Mouse (Mus musculus) MEL (cell line): ENCODE results near the gene Gm45208. TPM values are rescaled to one million over a fixed set of nuclear protein-coding genes. Genes with fewer than 3 reads are reported as not detected.

ENCODE experiments used
- DNase-seq: peaks from one replicate; pipeline ENCODE4 v3.0.0; 2011; ENCODE audit warnings: low read depth, low spot score
- H3K27ac ChIP-seq: 2 replicates; pipeline ENCODE4 v1.5.1; 2012; ENCODE audit warnings: low read depth, mild to moderate bottlenecking, control low read depth, low read length, moderate library complexity; ENCODE audit not compliant: control insufficient read depth
- H3K27me3 ChIP-seq, 2 experiments: fragments of 150-350 bp in 1 of 2; sonication (generic) in 1 of 2; 2 replicates each; pipeline ENCODE4 v1.6.1; 2012; ENCODE audit warnings: low read length in 2 of 2, mild to moderate bottlenecking in 2 of 2, improper control_type of control experiment in 1 of 2, moderate library complexity in 1 of 2; ENCODE audit not compliant: insufficient read depth in 2 of 2, control insufficient read depth in 1 of 2
- H3K36me3 ChIP-seq, 2 experiments: 2 replicates each; pipeline ENCODE4 v1.6.1; 2012 to 2014; ENCODE audit warnings: low read length in 2 of 2, improper control_type of control experiment in 1 of 2, inconsistent platforms in 1 of 2, mild to moderate bottlenecking in 1 of 2; ENCODE audit not compliant: insufficient read depth in 2 of 2, control insufficient read depth in 1 of 2
- H3K4me1 ChIP-seq, 2 experiments: fragments of 150-350 bp in 1 of 2; sonication (generic) in 1 of 2; 2 replicates each; pipeline ENCODE4 v1.6.1; 2012; ENCODE audit warnings: low read length in 2 of 2, improper control_type of control experiment in 1 of 2, mild to moderate bottlenecking in 1 of 2; ENCODE audit not compliant: insufficient read depth in 2 of 2, control insufficient read depth in 1 of 2
- H3K4me3 ChIP-seq, 2 experiments: fragments of 150-350 bp in 1 of 2; sonication (generic) in 1 of 2; 2 replicates each; pipeline ENCODE4 v1.5.1; 2012; ENCODE audit warnings: low read depth in 2 of 2, low read length in 2 of 2, mild to moderate bottlenecking in 2 of 2, moderate library complexity in 2 of 2, control low read depth in 1 of 2, improper control_type of control experiment in 1 of 2; ENCODE audit not compliant: control insufficient read depth in 1 of 2, insufficient read depth in 1 of 2
- H3K79me2 ChIP-seq: 2 replicates; pipeline ENCODE4 v1.6.1; 2012; ENCODE audit warnings: mild to moderate bottlenecking, low read length, moderate library complexity; ENCODE audit not compliant: control insufficient read depth, poor library complexity, insufficient read depth
- H3K9ac ChIP-seq: 2 replicates; pipeline ENCODE4 v1.6.1; 2012; ENCODE audit warnings: low read depth, mild to moderate bottlenecking, control low read depth, low read length, moderate library complexity; ENCODE audit not compliant: control insufficient read depth, poor library complexity, severe bottlenecking
- H3K9me3 ChIP-seq: fragments of 150-350 bp; sonication (generic); replicated peaks from 2 replicates; pipeline ENCODE4 v1.6.1; 2012; ENCODE audit warnings: mild to moderate bottlenecking, low read length, improper control_type of control experiment, moderate library complexity; ENCODE audit not compliant: insufficient read depth
- BHLHE40 ChIP-seq: IDR thresholded peaks from 2 replicates; pipeline ENCODE4 v1.6.1; 2012; ENCODE audit warnings: low read depth, mild to moderate bottlenecking, inconsistent platforms, low read length, improper control_type of control experiment, borderline replicate concordance
- CHD1 ChIP-seq: IDR thresholded peaks from 2 replicates; pipeline ENCODE4 v1.6.1; 2012; ENCODE audit warnings: low read depth, mild to moderate bottlenecking, inconsistent platforms, low read length, improper control_type of control experiment
- CHD2 ChIP-seq: IDR thresholded peaks from 2 replicates; pipeline ENCODE4 v1.6.1; 2011; ENCODE audit warnings: low read length, improper control_type of control experiment
- E2F4 ChIP-seq: IDR thresholded peaks from 2 replicates; pipeline ENCODE4 v1.6.1; 2011; ENCODE audit warnings: low read depth, low read length, improper control_type of control experiment, borderline replicate concordance
- ELF1 ChIP-seq: IDR thresholded peaks from 2 replicates; pipeline ENCODE4 v1.6.1; 2014; ENCODE audit warnings: low read depth, mild to moderate bottlenecking, inconsistent platforms, low read length, improper control_type of control experiment, moderate library complexity
- EP300 ChIP-seq, 2 experiments: IDR thresholded peaks; 2 replicates each; pipeline ENCODE4 v1.6.1; 2011; ENCODE audit warnings: improper control_type of control experiment in 2 of 2, low read length in 2 of 2, low read depth in 1 of 2, mild to moderate bottlenecking in 1 of 2
- ETS1 ChIP-seq: IDR thresholded peaks from 2 replicates; pipeline ENCODE4 v1.6.1; 2012; ENCODE audit warnings: low read depth, mild to moderate bottlenecking, inconsistent platforms, low read length, improper control_type of control experiment, moderate library complexity
- GABPA ChIP-seq: IDR thresholded peaks from 2 replicates; pipeline ENCODE4 v1.6.1; 2012; ENCODE audit warnings: low read depth, mild to moderate bottlenecking, inconsistent platforms, low read length, improper control_type of control experiment, moderate library complexity
- GATA1 ChIP-seq: IDR thresholded peaks from 2 replicates; pipeline ENCODE4 v1.6.1; 2011; ENCODE audit warnings: low read depth, low read length, improper control_type of control experiment
- HCFC1 ChIP-seq: IDR thresholded peaks from 2 replicates; pipeline ENCODE4 v1.6.1; 2012; ENCODE audit warnings: low read depth, mild to moderate bottlenecking, inconsistent platforms, low read length, improper control_type of control experiment, moderate library complexity
- KAT2A ChIP-seq: conservative IDR thresholded peaks from 2 replicates; pipeline ENCODE4 v1.6.1; 2012; ENCODE audit warnings: low read depth, low read length, improper control_type of control experiment, inconsistent platforms
- MAFK ChIP-seq: IDR thresholded peaks from 2 replicates; pipeline ENCODE4 v1.6.1; 2011; ENCODE audit warnings: low read depth, mild to moderate bottlenecking, low read length, improper control_type of control experiment, borderline replicate concordance
- MAX ChIP-seq: IDR thresholded peaks from 2 replicates; pipeline ENCODE4 v1.6.1; 2011; ENCODE audit warnings: low read length, improper control_type of control experiment
- MAZ ChIP-seq: IDR thresholded peaks from 2 replicates; pipeline ENCODE4 v1.6.1; 2012; ENCODE audit warnings: low read depth, mild to moderate bottlenecking, inconsistent platforms, low read length, improper control_type of control experiment
- MXI1 ChIP-seq: IDR thresholded peaks from 2 replicates; pipeline ENCODE4 v1.6.1; 2011; ENCODE audit warnings: mild to moderate bottlenecking, low read depth, low read length, improper control_type of control experiment
- MYB ChIP-seq: IDR thresholded peaks from 2 replicates; pipeline ENCODE4 v1.6.1; 2011; ENCODE audit warnings: mild to moderate bottlenecking, low read depth, low read length, improper control_type of control experiment
- MYC ChIP-seq: IDR thresholded peaks from 2 replicates; pipeline ENCODE4 v1.6.1; 2011; ENCODE audit warnings: low read depth, mild to moderate bottlenecking, low read length, improper control_type of control experiment, moderate library complexity
- NELFE ChIP-seq: IDR thresholded peaks from 2 replicates; pipeline ENCODE4 v1.6.1; 2011; ENCODE audit warnings: low read depth, low read length, improper control_type of control experiment
- POLR2A ChIP-seq, 2 experiments: IDR thresholded peaks; 2 replicates each; pipeline ENCODE4 v1.6.1; 2011 to 2012; ENCODE audit warnings: low read length in 2 of 2, mild to moderate bottlenecking in 2 of 2, control low read depth in 1 of 2, improper control_type of control experiment in 1 of 2, low read depth in 1 of 2, moderate library complexity in 1 of 2; ENCODE audit not compliant: control insufficient read depth in 1 of 2, insufficient read depth in 1 of 2, poor library complexity in 1 of 2
- POLR2AphosphoS5 ChIP-seq: IDR thresholded peaks from 2 replicates; pipeline ENCODE4 v1.6.1; 2012; ENCODE audit warnings: low read depth, borderline replicate concordance, mild to moderate bottlenecking, inconsistent platforms, low read length, moderate library complexity, mixed read lengths
- RAD21 ChIP-seq: IDR thresholded peaks from 2 replicates; pipeline ENCODE4 v1.6.1; 2011; ENCODE audit warnings: mild to moderate bottlenecking, low read depth, low read length, improper control_type of control experiment
- RCOR1 ChIP-seq: IDR thresholded peaks from 2 replicates; pipeline ENCODE4 v1.6.1; 2012; ENCODE audit warnings: low read depth, mild to moderate bottlenecking, inconsistent platforms, low read length, improper control_type of control experiment
- SIN3A ChIP-seq: IDR thresholded peaks from 2 replicates; pipeline ENCODE4 v1.6.1; 2012; ENCODE audit warnings: low read length, improper control_type of control experiment, inconsistent platforms
- TBP ChIP-seq: IDR thresholded peaks from 2 replicates; pipeline ENCODE4 v1.8.0; 2011; ENCODE audit warnings: low read depth, low read length, improper control_type of control experiment
- TCF12 ChIP-seq: IDR thresholded peaks from 2 replicates; pipeline ENCODE4 v1.6.1; 2014; ENCODE audit warnings: low read depth, mild to moderate bottlenecking, inconsistent platforms, low read length, improper control_type of control experiment, moderate library complexity
- UBTF ChIP-seq: IDR thresholded peaks from 2 replicates; pipeline ENCODE4 v1.6.1; 2012; ENCODE audit warnings: low read depth, mild to moderate bottlenecking, inconsistent platforms, low read length, improper control_type of control experiment, moderate library complexity, borderline replicate concordance; ENCODE audit not compliant: insufficient read depth
- USF2 ChIP-seq, 2 experiments: IDR thresholded peaks; 2 replicates each; pipeline ENCODE4 v1.6.1; 2011 to 2012; ENCODE audit warnings: improper control_type of control experiment in 2 of 2, low read length in 2 of 2, borderline replicate concordance in 1 of 2, inconsistent platforms in 1 of 2, low read depth in 1 of 2, mild to moderate bottlenecking in 1 of 2; ENCODE audit not compliant: insufficient read depth in 1 of 2
- ZC3H11A ChIP-seq: IDR thresholded peaks from 2 replicates; pipeline ENCODE4 v1.6.1; 2012; ENCODE audit warnings: low read depth, mild to moderate bottlenecking, inconsistent platforms, low read length, improper control_type of control experiment
- ZKSCAN1 ChIP-seq: IDR thresholded peaks from 2 replicates; pipeline ENCODE4 v1.6.1; 2012; ENCODE audit warnings: low read depth, mild to moderate bottlenecking, inconsistent platforms, low read length, improper control_type of control experiment, moderate library complexity
- polyA plus RNA-seq, 2 experiments: library from polyadenylated mRNA; stranded (reverse) in 1 of 2; unstranded in 1 of 2; fragments of >175 nt in 1 of 2; fragments of >200 nt in 1 of 2; gene quantifications; 2 replicates each; pipeline versions ENCODE4 v1.2.1 to v1.2.4; 2012; ENCODE audit warnings: low replicate concordance in 2 of 2, low read depth in 1 of 2; ENCODE audit not compliant: insufficient read length in 2 of 2, insufficient read depth in 1 of 2, missing spikeins in 1 of 2
- total RNA-seq: library from RNA; depleted of rRNA; stranded (reverse); fragments of 300-350 nt; gene quantifications from 2 replicates; pipeline ENCODE4 v1.2.3, GENCODE M21; 2012

Gm45208 gene
- total and polyA plus RNA-seq, 3 experiments = 11.0 TPM; not detected in 2

GRCm38 (mm10) chrX:7745429-7745828 lies 23.4 kb downstream of the Gm45208 start:
- DNase-seq = peak; percentile 33
- peaks cover 16 to 30% of the 10 kb centered on the region in 2 experiments for H3K4me1 ChIP-seq

GRCm38 (mm10) chrX:7750432-7751116 lies 28.5 kb downstream of the Gm45208 start, which contains the start of gene Ccdc120:
Ccdc120 (minus strand) TSS chrX:7750905.
- Histone ChIP-seq H3K27me3 (no peaks in the 10 kb centered on the region), H3K4me1 (peaks cover 2 to 9% of the 10 kb centered on the region in 2 experiments; a peak in 3 of 4 replicates), H3K4me3 (peak within 1 kb of the TSS; percentile 71 to 84), H3K36me3 (peaks cover 0 to 6% of the 10 kb centered on the region in 2 experiments; a peak in 1 of 4 replicates), H3K79me2 (no peaks in the 10 kb centered on the region), H3K9me3 (no peaks in the 10 kb centered on the region), H3K9ac (peak within 1 kb of the TSS; percentile 71), H3K27ac (no peak within 1 kb of the TSS)
- peak; percentile 81 for DNase-seq
- TF ChIP-seq UBTF (no peak), TBP (no peak), MAZ (no peak), RCOR1 (no peak), TCF12 (no peak), MYC (no peak), SIN3A (no peak), ZKSCAN1 (no peak), POLR2A (IDR thresholded peaks at IDR 0.05; ENCODE audit: control insufficient read depth in 1 of 2, insufficient read depth in 1 of 2, low read depth in 1 of 2, low read length in 2 of 2, poor library complexity in 1 of 2) (peak in 1 of 2 experiments; percentile 31; a peak in 1 of 4 replicates), ZC3H11A (no peak), MXI1 (no peak), MAX (0 out of 2 replicates have a peak, but pooled peaks have one; percentile 9), POLR2AphosphoS5 (no peak), MAFK (no peak), EP300 (IDR thresholded peaks at IDR 0.05; ENCODE audit: low read depth in 1 of 2, low read length in 2 of 2) (no peak), NELFE (peak; percentile 11; the same call in 1 of the 2 replicates), USF2 (IDR thresholded peaks at IDR 0.05; ENCODE audit: borderline replicate concordance in 1 of 2, insufficient read depth in 1 of 2, low read depth in 1 of 2, low read length in 2 of 2) (no peak), RAD21 (no peak), CHD2 (no peak), BHLHE40 (no peak), ELF1 (0 out of 2 replicates have a peak, but pooled peaks have one; percentile 14), GABPA (no peak), HCFC1 (no peak), MYB (no peak), CHD1 (no peak), E2F4 (no peak), KAT2A (no peak)

More at GRCm38 (mm10) chrX:7745429-7745828, 23.4 kb downstream of the Gm45208 start:
- Histone ChIP-seq H3K27me3 (no peaks in the 10 kb centered on the region), H3K4me3 (no peak overlapping the region), H3K79me2 (no peaks in the 10 kb centered on the region), H3K9me3 (no peaks in the 10 kb centered on the region), H3K27ac (no peak overlapping the region; the same call in 1 of the 2 replicates), H3K9ac (no peak overlapping the region), H3K36me3 (peaks cover 0 to 14% of the 10 kb centered on the region in 2 experiments; a peak in 2 of 4 replicates)
- TF ChIP-seq ELF1 (peak; percentile 75), MAZ (peak; percentile 72; the same call in 1 of the 2 replicates), ETS1 (0 out of 2 replicates have a peak, but pooled peaks have one; percentile 38), UBTF (no peak), GATA1 (0 out of 2 replicates have a peak, but pooled peaks have one; percentile 24), EP300 (IDR thresholded peaks at IDR 0.05; ENCODE audit: low read depth in 1 of 2, low read length in 2 of 2) (peak in 1 of 2 experiments; percentile 30; a peak in 1 of 4 replicates)
